Mouse (Mus musculus) right cerebral cortex, adult 2 months (tissue): ENCODE results near the gene Tbx2.

ENCODE experiments used
- DNase-seq, 2 experiments: peaks; one replicate each; pipeline ENCODE4 v3.0.0; 2021 to 2022; ENCODE audit warnings: low spot score in 2 of 2

The Tbx2 gene

GRCm38 (mm10) chr11:85825031-85825430, 7.3 kb upstream of the Tbx2 start:
- no peak for DNase-seq

- no peak for DNase-seq
These were observed 6.5 kb upstream of the Tbx2 start for GRCm38 (mm10) chr11:85825823-85826222.

GRCm38 (mm10) chr11:85827342-85827741, 5.0 kb upstream of the Tbx2 start:
- no peak for DNase-seq

GRCm38 (mm10) chr11:85828691-85829519, 3.4 kb upstream of the Tbx2 start:
- DNase-seq, result no peak

GRCm38 (mm10) chr11:85829520-85830440, 2.6 kb upstream of the Tbx2 start:
- DNase-seq, result no peak

- no peak for DNase-seq
These were observed 1.4 kb upstream of the Tbx2 start for GRCm38 (mm10) chr11:85830901-85831341.

- peak in 1 of 2 experiments; percentile 14 for DNase-seq
These were observed 608 bp upstream of the Tbx2 start for GRCm38 (mm10) chr11:85831656-85832230.

- no peak for DNase-seq
These were observed 750 bp downstream of the Tbx2 start for GRCm38 (mm10) chr11:85833081-85833521.

- no peak for DNase-seq
These were observed 1.5 kb downstream of the Tbx2 start for GRCm38 (mm10) chr11:85833761-85834385.

- DNase-seq, result no peak
These were observed 2.1 kb downstream of the Tbx2 start for GRCm38 (mm10) chr11:85834386-85834931.

GRCm38 (mm10) chr11:85835001-85835752, 2.8 kb downstream of the Tbx2 start:
- no peak for DNase-seq

GRCm38 (mm10) chr11:85835753-85836522, 3.6 kb downstream of the Tbx2 start:
- no peak for DNase-seq

- DNase-seq, result no peak
These were observed 4.4 kb downstream of the Tbx2 start for GRCm38 (mm10) chr11:85836523-85837290.

- DNase-seq, result no peak
These were observed 4.9 kb downstream of the Tbx2 start for GRCm38 (mm10) chr11:85837291-85837647.

- DNase-seq, result no peak
These were observed 5.5 kb downstream of the Tbx2 start for GRCm38 (mm10) chr11:85837648-85838423.

- no peak for DNase-seq
These were observed 6.3 kb downstream of the Tbx2 start for GRCm38 (mm10) chr11:85838424-85839257.

- no peak for DNase-seq
These were observed 7.1 kb downstream of the Tbx2 start for GRCm38 (mm10) chr11:85839258-85840030.
